Mouse (Mus musculus) left cerebral cortex, postnatal 10 days (tissue): ENCODE data around the gene Map3k21. TPM values are rescaled to one million over a fixed set of nuclear protein-coding genes. Genes with fewer than 3 reads are reported as not detected.
A peak's percentile ranks its signal among the peaks of the same experiment; 100 is the strongest.

ENCODE experiments used
- DNase-seq, 2 experiments: peaks; one replicate each; pipeline ENCODE4 v3.0.0; 2021 to 2022; ENCODE audit warnings: low spot score in 2 of 2, mixed read lengths in 1 of 2; ENCODE audit errors: extremely low spot score in 1 of 2
- intact Hi-C: fragments of 180-260 bp; cut with DNase I; formaldehyde crosslinking; loops from one replicate; pipeline ENCODE4 v1.15.1; 2025
- total RNA-seq, 2 experiments: library from RNA; stranded (reverse); gene quantifications; 2 replicates each; pipeline ENCODE4 v1.2.3; 2021

The Map3k21 gene
- total RNA-seq: 1 to 10 TPM; 2.8 TPM

DNA sequence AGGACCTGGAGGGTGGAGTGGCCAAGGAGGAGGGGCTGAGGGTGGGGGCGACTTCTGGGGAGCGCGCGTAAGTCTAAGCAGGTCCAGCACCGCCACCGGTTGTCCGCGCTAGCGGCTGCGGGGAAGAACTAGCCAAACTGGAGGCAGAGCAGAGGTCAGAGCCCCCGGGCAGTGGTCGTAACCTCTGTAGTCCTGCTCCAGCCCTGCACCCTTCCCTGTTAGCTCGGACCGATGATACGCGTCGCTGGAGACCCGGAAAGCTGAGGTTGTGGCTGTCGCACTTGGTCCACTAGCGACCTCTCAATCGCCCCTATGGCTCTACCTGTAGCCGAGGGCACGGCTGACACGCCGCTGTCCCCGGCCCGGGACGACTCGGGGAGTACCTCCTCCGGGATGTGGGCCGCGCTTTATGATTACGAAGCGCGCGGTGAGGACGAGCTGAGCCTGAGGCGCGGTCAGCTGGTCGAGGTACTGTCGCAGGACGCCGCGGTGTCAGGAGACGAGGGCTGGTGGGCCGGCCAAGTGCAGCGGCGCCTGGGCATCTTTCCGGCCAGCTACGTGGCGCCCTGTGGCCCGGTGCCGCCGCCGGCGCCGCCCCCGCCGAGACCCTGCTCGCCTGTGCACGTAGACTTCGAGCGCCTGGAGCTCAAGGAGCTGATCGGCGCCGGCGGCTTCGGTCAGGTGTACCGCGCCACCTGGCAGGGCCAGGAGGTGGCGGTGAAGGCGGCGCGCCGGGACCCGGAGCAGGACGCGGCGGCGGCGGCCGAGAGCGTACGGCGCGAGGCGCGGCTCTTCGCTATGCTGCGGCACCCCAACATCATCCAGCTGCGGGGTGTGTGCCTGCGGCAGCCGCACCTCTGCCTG, at the start of gene Map3k21:
Map3k21 (plus strand) TSS at position 86 of the 864 bp plus-strand sequence.
- intact Hi-C loops: no loop called here
- DNase-seq: peak in 1 of 2 experiments; percentile 62

DNA sequence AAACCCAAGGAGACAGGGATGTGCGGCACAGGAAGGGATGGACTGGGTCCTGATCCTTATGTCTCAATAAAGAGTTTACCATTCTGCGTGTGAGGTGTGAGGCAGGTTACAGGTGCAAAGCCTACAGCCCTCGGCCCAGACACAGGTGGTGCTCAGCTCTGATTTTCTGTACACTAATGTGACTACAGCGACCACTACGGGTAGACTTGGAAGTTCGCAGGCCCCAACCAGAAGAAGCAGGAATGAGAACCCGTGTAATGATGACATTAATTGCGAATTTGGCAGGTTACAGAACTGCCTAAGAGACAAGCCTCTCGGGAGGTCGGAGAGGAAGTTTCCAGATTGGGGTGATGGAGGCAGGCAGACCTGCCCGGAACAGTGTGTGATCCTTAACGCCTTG, 44.1 kb upstream of the Map3k21 start:
- intact Hi-C loops: loop anchor here (10.0 kb wide), 1 partner anchor 741 kb away; no protein-coding TSS in a partner anchor
- no peak for DNase-seq

DNA sequence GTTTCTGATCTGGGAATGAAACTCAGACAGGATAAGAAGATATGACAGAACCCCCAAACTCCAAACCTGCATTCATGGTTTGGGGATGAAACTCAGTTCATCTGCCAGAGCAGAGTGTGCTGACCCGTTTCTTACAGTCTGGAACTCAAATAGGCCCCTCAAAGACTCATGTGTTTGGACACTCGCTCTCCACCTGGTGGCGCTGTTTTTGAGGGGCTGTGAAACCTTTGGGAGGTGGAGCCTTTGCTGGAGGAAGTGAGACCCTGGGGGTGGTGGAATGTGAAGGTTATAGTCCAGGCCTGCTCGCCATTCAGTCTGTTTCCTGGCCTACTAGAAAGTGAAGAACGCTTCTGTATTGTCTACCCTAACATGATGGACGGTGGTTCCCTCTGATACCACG, 41.7 kb upstream of the Map3k21 start:
- peak in 1 of 2 experiments; percentile 59 for DNase-seq
- intact Hi-C loops: loop anchor here (10.0 kb wide), 1 partner anchor 744 kb away; no protein-coding TSS in a partner anchor

DNA sequence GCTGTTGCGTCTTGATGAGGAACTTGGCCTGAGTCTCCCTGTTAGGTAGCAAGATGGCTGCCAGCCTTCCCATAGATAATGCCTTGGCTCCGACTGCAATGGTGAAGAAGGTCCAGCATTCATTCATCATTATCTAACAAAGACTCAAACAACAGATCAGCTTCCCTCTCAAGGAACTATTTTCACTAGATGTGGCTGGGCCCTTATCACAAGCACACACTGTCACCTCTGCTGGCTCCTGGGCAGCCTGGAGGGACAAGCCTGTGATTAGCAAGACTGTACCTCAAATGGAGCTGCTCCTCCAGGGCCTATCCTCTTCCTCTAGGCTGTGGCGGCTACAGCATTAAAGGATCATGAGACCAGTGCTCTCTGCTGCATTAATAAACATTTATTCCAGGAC, 40.5 kb upstream of the Map3k21 start:
- DNase-seq: no peak
- intact Hi-C loops: loop anchor here (10.0 kb wide), 1 partner anchor 745 kb away; no protein-coding TSS in a partner anchor

DNA sequence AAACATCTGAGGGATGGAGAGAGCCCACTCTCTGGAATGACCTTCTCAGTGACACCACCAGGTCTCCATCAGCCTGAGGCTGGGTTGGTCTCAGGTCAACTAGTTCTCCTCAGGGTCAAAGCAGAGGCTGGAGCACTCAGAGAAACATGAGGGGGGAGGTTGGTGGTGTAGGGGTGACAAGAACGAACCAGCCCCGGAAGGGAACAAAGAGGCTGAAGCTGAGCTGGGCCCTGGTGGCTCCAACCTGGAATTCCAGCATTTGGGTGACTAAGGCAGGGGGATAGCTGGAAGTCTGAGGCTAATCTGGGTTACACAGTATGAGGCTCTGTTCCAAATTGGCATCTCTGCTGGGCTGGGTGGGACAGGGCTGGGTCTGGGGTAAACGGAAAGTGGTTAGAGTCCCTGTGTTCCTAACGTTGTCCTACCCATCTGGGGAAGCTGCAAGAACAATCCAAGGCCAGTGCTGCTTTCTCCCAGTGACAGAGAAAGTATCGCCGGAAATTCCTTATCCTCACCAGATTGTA, 40.0 kb upstream of the Map3k21 start:
- no peak for DNase-seq
- intact Hi-C loops: no loop called here

DNA sequence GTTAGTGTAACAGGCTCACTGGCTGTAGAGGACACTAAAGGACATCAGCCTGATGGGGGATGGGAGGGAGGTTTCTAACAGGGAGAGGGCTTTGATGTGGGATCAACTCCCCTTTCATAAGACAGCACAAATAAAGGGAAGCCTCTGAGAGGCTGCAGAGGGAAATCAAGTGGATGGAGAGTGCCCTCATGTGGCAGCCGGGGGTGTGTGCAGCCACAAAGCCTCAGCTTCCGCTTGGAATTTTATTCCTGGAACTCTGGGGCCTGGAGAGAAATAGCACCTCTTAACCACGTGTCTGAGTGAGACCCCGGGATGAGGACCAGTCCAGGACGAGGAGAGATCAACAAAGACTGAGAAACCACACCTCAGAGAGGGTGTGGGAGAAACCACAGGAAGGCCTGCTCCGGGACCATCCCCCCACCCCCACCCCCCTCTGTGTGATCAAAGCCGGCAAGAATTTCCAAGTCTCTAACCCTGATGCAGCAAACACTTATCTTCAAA, 39.4 kb upstream of the Map3k21 start:
- DNase-seq: peak; percentile 66 to 76
- intact Hi-C loops: no loop called here

DNA sequence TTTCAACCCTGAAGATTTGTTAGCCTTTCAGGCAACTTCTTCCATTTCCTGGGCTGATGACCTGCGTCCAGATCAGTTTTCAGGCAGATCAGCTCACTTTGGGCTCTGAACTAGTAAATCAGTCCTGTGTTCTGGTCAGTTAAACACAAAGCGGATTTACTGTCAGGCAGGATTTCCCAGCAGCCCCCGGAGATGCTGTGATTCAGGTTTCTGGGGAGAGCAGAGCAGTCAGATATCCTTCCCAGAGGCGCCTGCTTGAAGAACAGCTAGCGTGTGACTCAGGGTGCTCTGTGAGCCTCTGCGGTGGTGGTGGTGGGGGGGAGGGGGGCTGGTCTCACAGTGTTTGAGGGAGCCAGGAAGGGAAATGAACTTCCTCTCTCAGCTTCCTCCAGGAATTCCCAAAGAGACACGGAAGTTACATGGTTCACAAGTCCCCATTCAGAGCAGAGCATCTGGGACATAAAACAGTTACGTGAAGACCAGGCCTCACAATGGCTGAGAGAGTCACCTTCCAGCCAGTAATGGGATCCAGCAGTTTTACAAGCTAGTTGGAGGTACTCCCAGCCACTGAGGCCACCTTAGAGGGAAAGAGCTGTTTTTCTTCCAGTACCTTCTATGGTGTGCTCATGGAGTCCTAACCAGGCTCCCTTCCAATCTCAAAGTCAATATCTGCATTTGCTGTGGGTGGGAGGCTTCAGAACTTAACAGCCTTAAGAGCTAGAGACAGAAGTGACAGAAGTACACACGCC, 37.6 kb upstream of the Map3k21 start:
- DNase-seq: no peak
- intact Hi-C loops: no loop called here

DNA sequence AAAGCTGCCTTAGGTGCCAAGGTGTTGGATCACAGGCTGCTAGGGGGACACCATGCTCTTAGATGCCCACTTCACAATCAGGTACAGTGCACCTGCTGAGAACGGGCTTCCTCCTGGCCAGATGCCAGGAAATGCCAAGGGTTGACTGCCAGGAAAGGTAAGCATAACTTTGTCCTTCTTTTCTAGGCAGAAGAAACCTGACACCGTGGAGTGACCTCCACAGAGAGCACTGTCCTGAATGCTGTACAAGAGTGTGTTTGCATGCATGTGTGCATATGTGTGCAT, 37.1 kb upstream of the Map3k21 start:
- intact Hi-C loops: no loop called here
- DNase-seq: no peak

DNA sequence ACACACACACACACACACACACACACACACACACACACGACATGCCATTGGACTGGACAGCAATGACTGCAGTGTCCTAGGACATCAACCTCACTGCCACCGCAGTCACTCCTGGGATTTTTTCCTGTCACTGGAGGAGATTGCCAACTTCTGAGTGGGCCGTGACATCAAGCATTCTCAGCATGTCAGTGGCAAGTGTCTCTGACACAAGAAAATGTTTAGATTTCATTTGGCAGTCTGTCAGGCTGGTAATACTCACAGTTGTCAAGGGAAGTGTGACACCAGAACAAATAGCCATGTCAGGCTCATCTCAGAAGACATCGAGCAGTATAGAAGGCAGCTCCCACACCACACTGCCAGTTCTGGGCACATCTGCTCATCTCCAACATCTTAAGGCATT, 29.8 kb upstream of the Map3k21 start:
- no peak for DNase-seq
- intact Hi-C loops: no loop called here

DNA sequence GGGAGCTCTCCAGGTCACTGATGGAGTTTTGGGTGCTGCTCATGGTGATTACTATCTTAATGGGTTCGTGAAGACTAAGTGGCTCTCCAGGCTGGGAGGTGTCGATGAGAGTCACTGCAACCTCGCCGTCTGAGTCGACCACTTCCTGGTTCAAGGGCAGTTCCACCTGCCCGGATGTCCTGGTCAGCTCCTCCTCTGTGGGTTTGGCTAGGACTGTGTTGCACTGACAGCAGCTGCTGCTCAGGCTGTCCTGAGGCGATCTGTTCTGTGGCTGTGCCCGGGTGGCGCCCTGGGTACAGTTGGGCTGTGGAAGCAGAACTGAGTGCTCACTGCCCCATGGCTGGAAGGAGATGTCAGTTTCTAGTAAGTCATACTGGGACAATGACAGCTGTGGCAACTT, 22.7 kb upstream of the Map3k21 start:
- DNase-seq: no peak
- intact Hi-C loops: no loop called here

DNA sequence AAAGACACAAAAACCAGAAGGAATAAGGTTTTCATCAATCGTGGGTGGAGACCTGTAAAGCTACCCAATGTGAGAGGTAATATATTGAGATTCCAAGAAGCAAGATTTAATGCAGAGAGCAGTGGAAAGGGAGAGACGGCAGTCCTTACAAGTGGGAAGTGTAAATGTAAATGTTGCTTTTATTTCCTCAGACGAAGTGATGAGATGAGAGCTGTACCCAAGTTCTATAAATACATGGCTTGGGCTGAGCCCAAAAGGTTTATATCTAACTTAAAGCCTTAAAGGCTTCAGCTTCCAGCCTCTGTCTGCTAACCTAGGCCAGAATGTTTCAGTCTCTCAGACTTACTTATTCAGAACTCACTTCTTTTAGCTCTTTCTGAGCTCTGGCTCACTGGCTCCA, 20.3 kb upstream of the Map3k21 start:
- DNase-seq: no peak

DNA sequence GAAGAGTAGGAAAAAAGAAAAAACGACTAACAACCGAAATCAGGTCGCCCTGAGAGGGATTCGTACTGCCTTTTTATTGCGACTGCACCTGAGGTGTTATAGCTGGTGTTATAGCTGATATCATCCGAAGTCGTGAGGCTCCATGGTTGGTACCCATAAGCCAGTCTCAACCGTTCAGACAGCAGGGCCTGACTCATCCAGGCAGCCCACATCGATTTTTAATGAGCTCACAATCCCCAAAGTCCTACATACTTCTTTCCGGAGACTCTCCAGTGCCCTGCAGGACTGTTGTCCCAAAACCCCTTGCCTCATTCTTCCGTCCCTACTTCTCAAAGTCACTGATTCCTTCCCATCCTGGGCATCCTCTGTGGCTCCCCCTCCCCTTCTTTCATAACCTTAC, 12.9 kb upstream of the Map3k21 start:
- DNase-seq: no peak
- intact Hi-C loops: no loop called here

More for the DNA sequence above, 20.3 kb upstream of the Map3k21 start:
- intact Hi-C loops: no loop called here

DNA sequence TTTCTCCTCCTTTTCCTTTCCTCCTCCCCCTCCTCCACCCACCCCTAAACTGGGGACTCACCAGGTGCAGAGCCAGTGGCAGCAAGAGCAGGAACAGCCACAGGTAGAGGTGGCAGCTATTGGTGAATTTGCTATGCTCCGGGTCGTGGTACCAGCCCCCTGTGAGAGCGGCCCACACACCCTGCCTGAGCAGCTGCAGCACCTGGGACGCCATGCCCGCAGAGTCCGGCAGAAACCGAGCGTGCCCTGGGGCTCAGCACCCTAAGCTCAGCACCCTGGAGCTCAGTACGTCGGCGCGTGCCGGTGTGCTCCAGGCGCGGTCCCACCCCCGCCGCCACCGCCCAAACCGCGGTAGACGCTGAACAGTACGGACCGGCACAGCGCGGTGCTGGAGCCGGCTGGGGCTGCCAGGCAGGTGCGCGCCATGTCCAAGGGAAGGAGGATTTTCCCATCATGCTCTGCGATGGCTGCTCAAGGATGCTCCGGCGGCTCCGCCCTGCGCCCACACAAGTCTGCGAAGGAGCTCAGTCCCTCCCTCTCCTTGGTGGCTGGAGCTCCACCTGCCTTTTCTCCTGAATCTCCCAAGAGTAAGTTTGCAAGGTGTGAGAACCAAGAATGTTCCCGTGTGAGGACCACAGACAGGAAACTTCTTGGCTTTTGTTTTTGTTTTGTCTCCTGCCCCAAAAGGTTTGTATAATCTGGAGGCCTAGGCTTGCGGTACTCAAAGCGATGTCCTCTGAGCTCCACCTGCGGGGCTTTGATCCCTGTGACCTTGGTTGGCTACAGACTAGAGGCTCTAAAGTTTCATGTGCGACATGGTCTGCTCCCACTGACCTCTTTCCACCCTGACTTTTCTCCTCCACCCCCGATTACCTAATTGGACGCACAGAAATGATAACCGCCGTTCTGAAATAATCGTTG, 12.1 kb upstream of the Map3k21 start, which contains the start of gene Pcnx2:
Pcnx2 (minus strand) TSS at position 450 of the 921 bp plus-strand sequence.
- intact Hi-C loops: no loop called here
- peak; percentile 56 to 80 for DNase-seq

DNA sequence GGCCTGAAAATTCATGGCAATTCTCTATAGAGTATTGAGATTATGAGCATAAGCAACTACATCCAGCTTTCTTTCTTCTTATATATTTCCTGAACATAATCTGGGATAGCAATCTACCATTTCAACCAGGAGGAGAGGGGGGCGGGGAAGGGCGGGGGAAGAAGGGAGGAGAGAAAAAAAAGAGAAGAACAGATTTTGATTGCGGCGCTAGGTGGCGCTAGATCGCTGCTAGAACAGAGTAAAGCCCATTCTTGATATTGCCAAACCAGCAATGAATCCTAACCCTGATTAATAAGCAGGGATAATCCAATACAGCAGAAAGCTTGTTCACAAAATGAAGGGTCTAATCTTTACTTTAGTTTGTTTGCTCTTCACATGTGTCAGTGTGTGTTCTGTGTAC, 11.4 kb upstream of the Map3k21 start:
- intact Hi-C loops: no loop called here
- peak; percentile 50 to 71 for DNase-seq

DNA sequence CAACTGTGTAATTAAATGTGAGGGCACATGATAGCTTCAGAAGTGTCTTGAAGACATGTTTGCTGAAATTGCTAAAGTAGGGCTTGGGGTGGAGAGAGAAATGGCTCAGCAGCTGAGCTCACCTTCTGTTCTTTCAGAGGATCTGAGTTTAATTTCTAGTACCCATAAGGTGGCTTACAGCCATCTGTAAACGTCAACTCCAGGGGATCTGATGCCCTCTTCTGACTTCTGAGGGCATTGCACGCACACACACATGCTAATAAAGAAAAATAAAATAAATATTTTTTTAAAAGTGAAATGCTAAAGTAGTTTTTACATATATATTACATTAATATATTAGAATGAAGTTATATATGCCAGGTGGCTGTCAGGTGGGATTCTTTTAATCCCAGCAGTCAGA, 9.1 kb upstream of the Map3k21 start:
- DNase-seq: no peak
- intact Hi-C loops: no loop called here

DNA sequence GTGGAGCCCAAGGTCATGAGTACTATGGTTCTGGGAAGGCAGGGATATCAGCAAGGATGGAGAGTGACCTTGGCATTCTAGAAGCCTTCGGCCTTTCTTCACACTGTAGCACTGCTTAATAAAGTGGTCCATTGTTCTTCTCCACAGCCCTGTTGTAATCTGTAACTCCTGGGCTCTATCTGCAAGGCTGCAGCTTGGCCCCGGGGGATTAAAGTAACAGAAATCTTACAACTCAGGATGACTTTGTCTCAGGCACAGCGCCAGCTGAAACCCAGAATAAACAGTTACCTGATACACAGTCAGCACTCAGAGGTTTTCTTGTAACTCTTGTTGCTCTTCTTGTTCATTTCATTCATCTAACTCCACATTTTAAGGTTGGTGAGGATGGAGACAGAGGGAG, 7.7 kb upstream of the Map3k21 start:
- DNase-seq: no peak
- intact Hi-C loops: no loop called here

DNA sequence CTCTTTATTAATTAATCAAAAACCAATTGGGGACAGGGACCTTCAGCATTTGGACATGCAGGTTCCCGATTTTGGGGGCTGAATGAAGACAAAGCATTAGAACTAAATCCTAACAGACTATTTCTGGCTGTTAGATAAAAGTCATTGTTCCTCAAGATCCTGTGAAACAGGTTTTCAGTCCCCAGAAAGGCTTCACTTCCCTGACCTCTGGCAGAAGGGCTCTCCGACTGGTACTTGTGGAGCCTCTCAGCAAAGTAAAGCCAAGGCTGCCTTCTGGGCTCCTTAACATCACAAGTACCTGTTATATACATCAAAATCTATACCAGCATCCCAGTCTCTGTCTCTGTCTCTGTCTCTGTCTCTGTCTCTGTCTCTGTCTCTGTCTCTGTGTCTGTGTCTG, 4.9 kb upstream of the Map3k21 start:
- DNase-seq: no peak
- intact Hi-C loops: no loop called here

DNA sequence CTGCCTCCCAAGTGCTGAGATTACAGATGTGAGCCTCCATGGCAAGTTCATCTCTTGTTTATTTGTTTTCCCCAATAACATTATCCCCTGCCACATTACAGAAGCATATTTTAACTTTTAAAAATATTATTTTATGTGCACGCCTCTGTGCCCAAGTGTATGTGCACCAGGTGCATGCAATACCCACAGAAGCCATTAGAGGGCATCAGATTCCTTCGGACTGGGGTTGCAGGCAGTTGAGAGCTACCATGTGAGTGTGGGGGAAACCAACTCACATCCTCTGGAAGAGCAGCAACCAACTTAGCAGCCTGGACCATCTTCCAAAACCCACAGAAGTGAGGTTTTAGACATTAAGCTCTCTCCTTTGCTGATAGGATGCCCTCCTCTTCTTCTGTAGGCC, 2.9 kb upstream of the Map3k21 start:
- intact Hi-C loops: no loop called here

More for the DNA sequence above, 2.9 kb upstream of the Map3k21 start:
- DNase-seq: no peak
